Mouse (Mus musculus) heart, adult 2 months (tissue): ENCODE measurements around the gene Bahcc1. TPM values are rescaled to one million over a fixed set of nuclear protein-coding genes. Genes with fewer than 3 reads are reported as not detected.

Experiments used
- DNase-seq, 2 experiments: peaks; one replicate each; pipeline ENCODE4 v3.0.0; 2021
- H3K27ac ChIP-seq: fragments of 200-600 bp; 2 replicates; pipeline ENCODE4 v1.8.1; 2022
- H3K27me3 ChIP-seq: fragments of 200-500 bp; 2 replicates; pipeline ENCODE4 v1.6.1; 2012; ENCODE audit warnings: mild to moderate bottlenecking, low read length, inconsistent platforms, mixed read lengths; ENCODE audit not compliant: control insufficient read depth, insufficient read depth
- H3K36me3 ChIP-seq: fragments of 200-500 bp; 2 replicates; pipeline ENCODE4 v1.6.1; 2012; ENCODE audit warnings: low read length, inconsistent platforms; ENCODE audit not compliant: control insufficient read depth, insufficient read depth
- H3K4me1 ChIP-seq: fragments of 200-500 bp; 2 replicates; pipeline ENCODE4 v1.6.1; 2011; ENCODE audit warnings: low read length; ENCODE audit not compliant: control insufficient read depth, insufficient read depth
- H3K4me3 ChIP-seq: fragments of 200-600 bp; 2 replicates; pipeline ENCODE4 v1.8.1; 2022
- H3K79me2 ChIP-seq: fragments of 200-500 bp; replicated peaks from 2 replicates; pipeline ENCODE4 v1.6.1; 2012; ENCODE audit warnings: mild to moderate bottlenecking, inconsistent platforms, low read length, moderate library complexity, mixed read lengths; ENCODE audit not compliant: control insufficient read depth, insufficient read depth
- H3K9ac ChIP-seq: fragments of 200-500 bp; 2 replicates; pipeline ENCODE4 v1.6.1; 2012; ENCODE audit warnings: low read depth, mild to moderate bottlenecking, control low read depth, inconsistent platforms, low read length, mixed read lengths
- CTCF ChIP-seq: fragments of 200-600 bp; IDR thresholded peaks from 2 replicates; pipeline ENCODE4 v1.8.1; 2022; ENCODE audit warnings: antibody characterized with exemption, mild to moderate bottlenecking, moderate library complexity
- EP300 ChIP-seq: fragments of 200-500 bp; IDR thresholded peaks from 2 replicates; pipeline ENCODE4 v1.6.1; 2011; ENCODE audit warnings: low read depth, low read length, control low read depth; ENCODE audit not compliant: insufficient read depth
- POLR2A ChIP-seq: fragments of 200-500 bp; IDR thresholded peaks from 2 replicates; pipeline ENCODE4 v1.6.1; 2011; ENCODE audit warnings: mild to moderate bottlenecking, low read depth, low read length, control low read depth; ENCODE audit not compliant: insufficient read depth
- WGBS: fragments of 180-500 bp; shearing (Covaris S2); methylation state at CpG from one replicate; pipeline ENCODE4 v1.1.7; 2018; 5-methylcytosine and 5-hydroxymethylcytosine counted together
- intact Hi-C: fragments of 180-260 bp; cut with DNase I; formaldehyde crosslinking; loops from one replicate; pipeline ENCODE4 v1.15.1; 2025
- polyA plus RNA-seq: library from polyadenylated mRNA; depleted of rRNA; stranded (reverse); fragments of >200 nt; gene quantifications from 2 replicates; pipeline ENCODE4 v1.2.3, GENCODE M21; 2012
- total RNA-seq, 2 experiments: library from RNA; stranded (reverse); gene quantifications; 2 replicates each; pipeline ENCODE4 v1.2.3; 2021

Gene Bahcc1
- total and polyA plus RNA-seq, 3 experiments = 5.4 to 9.7 (median 6.4) TPM

DNA sequence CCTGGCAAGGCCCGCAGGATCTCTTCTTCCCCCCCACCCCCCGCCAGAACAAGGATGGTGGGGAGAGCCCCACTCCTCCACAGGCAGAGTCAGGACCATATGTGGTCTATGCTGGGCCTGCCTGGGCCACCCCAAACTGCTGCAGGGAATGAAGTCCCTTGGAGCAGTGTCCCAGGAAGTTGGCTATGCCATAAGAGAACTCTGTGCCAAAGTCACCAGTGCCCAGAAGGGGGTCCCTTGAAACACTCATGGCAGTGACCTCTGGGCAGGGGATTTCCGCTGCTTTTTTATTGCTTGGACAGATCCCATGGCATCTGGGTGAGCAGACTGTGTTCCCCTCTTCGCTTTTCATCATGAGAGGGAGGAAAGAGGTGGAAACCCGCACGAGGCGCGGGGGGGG lies 22.8 kb downstream of the Bahcc1 start:
- Histone ChIP-seq H3K4me1 (peaks cover 54% of the 10 kb centered on the region), H3K36me3 (peaks cover 2% of the 10 kb centered on the region; the same call in 1 of the 2 replicates), H3K4me3 (no peak overlapping the region), H3K9ac (0 out of 2 replicates have a peak overlapping the region, but pooled peaks have one; percentile 6), H3K27ac (peak overlapping the region; percentile 56), H3K79me2 (0 out of 2 replicates have a peak, but pooled peaks cover 1% of the 10 kb centered on the region), H3K27me3 (no peaks in the 10 kb centered on the region)
- intact Hi-C loops = loop anchor here (1.0 to 5.0 kb wide), 2 partner anchors 14 to 113 kb away; no protein-coding TSS in a partner anchor
- TF ChIP-seq EP300 (no peak), POLR2A (no peak), CTCF (no peak)
- 47% methylated on average over 8 of the region's 8 CpGs for WGBS
- no peak for DNase-seq

DNA sequence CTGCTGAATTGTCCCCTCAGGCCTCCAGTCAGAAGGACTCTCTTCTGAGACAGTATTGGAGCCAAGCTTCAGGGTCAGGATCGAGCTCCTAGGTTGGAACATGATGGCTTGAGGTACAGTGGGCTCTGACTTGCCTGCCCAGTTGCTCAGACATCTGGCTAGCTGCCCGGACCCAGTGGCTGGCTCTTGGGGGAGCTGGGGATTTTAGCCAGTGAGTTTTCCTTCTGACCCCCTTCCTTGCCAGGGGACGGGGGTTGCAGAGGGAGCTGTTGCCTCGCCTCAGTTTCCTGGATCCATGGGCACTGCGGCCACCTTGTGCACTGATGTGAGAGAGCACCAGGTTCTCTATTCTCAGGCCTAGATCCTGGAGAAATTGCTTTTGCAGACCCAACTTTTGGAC lies 23.4 kb downstream of the Bahcc1 start:
- 34% methylated on average over 5 of the region's 5 CpGs for WGBS
- DNase-seq = no peak
- Histone ChIP-seq H3K36me3 (peaks cover 2% of the 10 kb centered on the region; the same call in 1 of the 2 replicates), H3K4me3 (no peak overlapping the region), H3K79me2 (0 out of 2 replicates have a peak, but pooled peaks cover 1% of the 10 kb centered on the region), H3K9ac (no peak overlapping the region), H3K27me3 (no peaks in the 10 kb centered on the region), H3K27ac (peak overlapping the region; percentile 56), H3K4me1 (peaks cover 49% of the 10 kb centered on the region)
- intact Hi-C loops = loop anchor here (5.0 kb wide), 1 partner anchor 114 kb away; no protein-coding TSS in a partner anchor
- TF ChIP-seq EP300 (no peak), CTCF (no peak), POLR2A (no peak)

DNA sequence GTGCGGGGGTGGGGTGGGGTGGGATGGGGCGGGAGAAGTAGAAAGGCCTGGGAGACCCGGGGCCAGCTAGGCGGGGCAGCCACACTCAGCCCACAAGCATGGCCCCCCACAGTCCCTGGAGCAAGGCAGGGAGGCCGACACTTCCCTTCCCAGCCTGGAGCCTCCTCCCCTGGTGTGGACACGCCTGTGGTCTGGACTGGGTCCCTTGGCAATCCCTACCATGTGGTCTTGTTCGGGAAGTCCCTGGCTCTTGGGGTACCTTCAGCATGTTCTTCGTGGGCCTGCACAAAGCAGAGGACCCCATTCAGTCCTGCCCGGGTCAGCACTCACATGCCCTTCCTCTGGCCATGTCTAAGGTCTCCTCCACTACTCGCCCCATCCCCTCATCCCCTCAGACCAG lies 23.8 kb downstream of the Bahcc1 start:
- Histone ChIP-seq H3K79me2 (0 out of 2 replicates have a peak, but pooled peaks cover 1% of the 10 kb centered on the region), H3K4me3 (no peak overlapping the region), H3K27me3 (no peaks in the 10 kb centered on the region), H3K9ac (no peak overlapping the region), H3K4me1 (peaks cover 47% of the 10 kb centered on the region), H3K36me3 (peaks cover 2% of the 10 kb centered on the region; the same call in 1 of the 2 replicates), H3K27ac (peak overlapping the region; percentile 49)
- WGBS = 50% methylated on average over 10 of the region's 10 CpGs
- intact Hi-C loops = loop anchor here (5.0 kb wide), 1 partner anchor 114 kb away; no protein-coding TSS in a partner anchor
- TF ChIP-seq EP300 (no peak), CTCF (no peak), POLR2A (no peak)
- DNase-seq = peak; percentile 66 to 71

DNA sequence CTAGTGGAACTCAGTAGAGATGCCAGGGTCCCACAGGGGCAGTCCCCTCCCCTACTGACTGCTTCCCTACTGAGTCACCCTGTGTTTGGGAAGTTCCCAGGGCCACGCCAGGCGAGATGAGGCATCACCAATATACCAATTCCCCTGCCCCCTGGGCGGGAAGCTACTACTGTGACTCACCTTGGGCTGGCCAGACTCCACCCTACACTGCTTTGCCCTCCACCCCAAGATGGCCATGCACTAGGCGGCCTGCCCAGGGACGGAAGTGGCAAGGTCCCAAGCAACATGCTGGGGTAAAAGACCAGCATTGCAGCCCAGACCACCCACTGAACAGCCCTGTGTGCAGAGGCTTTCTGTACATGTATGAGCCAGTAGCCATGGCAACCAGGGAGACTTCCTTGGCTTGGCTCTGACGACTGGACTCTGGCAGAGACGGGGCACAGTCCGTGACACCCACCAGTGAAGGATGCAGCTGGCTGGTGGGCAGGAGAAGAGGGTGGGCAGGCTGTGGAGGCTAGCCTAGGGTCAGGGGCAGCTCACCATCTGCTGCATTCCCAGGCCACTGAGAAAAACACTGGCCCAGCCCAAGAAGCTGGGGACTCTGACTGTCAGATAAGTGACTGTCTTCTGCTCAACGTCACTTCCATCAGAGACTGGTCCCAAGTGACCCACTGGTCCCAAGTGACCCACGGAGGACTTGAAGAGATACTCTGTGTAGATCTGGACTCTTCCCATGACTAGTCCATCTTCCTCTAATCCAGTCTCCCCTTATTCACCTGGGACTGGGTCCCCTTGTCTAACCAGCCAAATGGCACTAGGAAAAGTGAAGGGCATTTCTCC lies 24.5 kb downstream of the Bahcc1 start:
- intact Hi-C loops = loop anchor here (5.0 kb wide), 1 partner anchor 115 kb away; no protein-coding TSS in a partner anchor
- Histone ChIP-seq H3K79me2 (0 out of 2 replicates have a peak, but pooled peaks cover 1% of the 10 kb centered on the region), H3K9ac (no peak overlapping the region), H3K4me1 (peaks cover 46% of the 10 kb centered on the region), H3K27me3 (no peaks in the 10 kb centered on the region), H3K36me3 (peaks cover 2% of the 10 kb centered on the region; the same call in 1 of the 2 replicates), H3K4me3 (no peak overlapping the region), H3K27ac (peak overlapping the region; percentile 49)
- peak in 1 of 2 experiments; percentile 47 for DNase-seq
- no peak for TF ChIP-seq EP300
- no peak for TF ChIP-seq CTCF
- no peak for TF ChIP-seq POLR2A
- WGBS = 52% methylated on average over 10 of the region's 10 CpGs

DNA sequence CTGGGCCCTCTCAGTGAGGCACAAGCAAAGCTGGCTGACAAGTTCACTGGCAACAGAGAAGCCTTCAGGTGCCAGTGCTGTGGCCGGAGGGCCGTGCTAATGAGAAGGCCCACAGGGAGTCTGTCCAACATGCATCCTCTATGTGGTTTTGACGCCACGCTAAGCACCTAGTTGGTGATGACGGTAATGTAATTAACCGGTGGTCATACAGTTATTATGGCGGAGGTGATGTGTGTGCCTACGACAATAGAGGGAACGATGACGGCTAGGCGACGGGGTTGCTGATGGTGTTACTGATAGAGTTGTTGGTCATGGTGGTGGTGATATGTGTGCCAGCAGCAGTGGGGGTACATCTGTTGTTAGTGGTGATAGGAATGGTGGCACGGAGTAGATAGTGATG lies 25.2 kb downstream of the Bahcc1 start:
- H3K36me3 ChIP-seq = peaks cover 2% of the 10 kb centered on the region; the same call in 1 of the 2 replicates
- H3K27me3 ChIP-seq = no peaks in the 10 kb centered on the region
- DNase-seq = no peak
- 0 out of 2 replicates have a peak, but pooled peaks cover 1% of the 10 kb centered on the region for H3K79me2 ChIP-seq
- no peak overlapping the region for H3K27ac ChIP-seq
- intact Hi-C loops = loop anchor here (5.0 kb wide), 1 partner anchor 116 kb away; no protein-coding TSS in a partner anchor
- peaks cover 44% of the 10 kb centered on the region for H3K4me1 ChIP-seq
- no peak for TF ChIP-seq POLR2A
- TF ChIP-seq CTCF = no peak
- no peak for TF ChIP-seq EP300
- H3K4me3 ChIP-seq = no peak overlapping the region
- 96% methylated on average over 13 of the region's 13 CpGs for WGBS
- no peak overlapping the region for H3K9ac ChIP-seq
